Mouse (Mus musculus) hindbrain, embryonic 10.5 days (tissue): ENCODE data around the gene Spcs3. TPM values are rescaled to one million over a fixed set of nuclear protein-coding genes. Genes with fewer than 3 reads are reported as not detected.
A peak's percentile ranks its signal among the peaks of the same experiment; 100 is the strongest.

Experiments
- DNase-seq: peaks from one replicate; pipeline ENCODE4 v3.0.0-alpha.2; 2017; ENCODE audit warnings: low spot score
- H3K27ac ChIP-seq: fragments of 300-500 bp; sonication (generic); 2 replicates; pipeline ENCODE4 v1.5.1; 2016; ENCODE audit warnings: mild to moderate bottlenecking, moderate library complexity
- H3K27me3 ChIP-seq: fragments of 300-500 bp; sonication (generic); 2 replicates; pipeline ENCODE4 v1.6.1; 2016; ENCODE audit warnings: mild to moderate bottlenecking; ENCODE audit not compliant: poor library complexity, insufficient read depth, severe bottlenecking
- H3K36me3 ChIP-seq: fragments of 300-500 bp; sonication (generic); 2 replicates; pipeline ENCODE4 v1.6.1; 2016; ENCODE audit warnings: mild to moderate bottlenecking, moderate library complexity
- H3K4me1 ChIP-seq: fragments of 300-500 bp; sonication (generic); replicated peaks from 2 replicates; pipeline ENCODE4 v1.6.1; 2016; ENCODE audit warnings: mild to moderate bottlenecking
- H3K4me3 ChIP-seq: fragments of 300-500 bp; sonication (generic); 2 replicates; pipeline ENCODE4 v1.5.1; 2016; ENCODE audit warnings: mild to moderate bottlenecking, moderate library complexity
- H3K9me3 ChIP-seq: fragments of 300-500 bp; sonication (generic); 2 replicates; pipeline ENCODE4 v1.6.1; 2016; ENCODE audit warnings: mild to moderate bottlenecking, moderate library complexity
- WGBS: fragments of 180-500 bp; shearing (Covaris S2); methylation state at CpG from one replicate; pipeline ENCODE4 v1.1.7; 2016; 5-methylcytosine and 5-hydroxymethylcytosine counted together
- polyA plus RNA-seq: library from polyadenylated mRNA; unstranded; fragments of >200 nt; fragmentation: Nextera tagmentation; extraction: Ambion mirVana; gene quantifications from 2 replicates; pipeline ENCODE4 v1.2.1, GENCODE M21; 2016

Gene Spcs3
- polyA plus RNA-seq, result 61.9 and 85.7 TPM in 2 replicates

- peak within 1 kb of the TSS; percentile 95 for H3K27ac ChIP-seq
- peaks cover 12% of the 10 kb centered on the region for H3K4me1 ChIP-seq
- no peaks in the 10 kb centered on the region for H3K27me3 ChIP-seq
- peak; percentile 95 for DNase-seq
- WGBS, result under 1% methylated on average over 89 of the region's 89 CpGs
- peak within 1 kb of the TSS; percentile 93 for H3K4me3 ChIP-seq
- H3K9me3 ChIP-seq, result no peaks in the 10 kb centered on the region
- H3K36me3 ChIP-seq, result peaks cover 14% of the 10 kb centered on the region
Measured at GRCm38 (mm10) chr8:54529382-54530296, at the start of gene Spcs3, which contains the start of gene Asb5. Gene Spcs3 (minus strand): TSS chr8:54529998. Gene Asb5 (plus strand): TSS chr8:54529580.

- DNase-seq, result no peak
- H3K4me3 ChIP-seq, result no peak overlapping the region
- H3K36me3 ChIP-seq, result no peaks in the 10 kb centered on the region
- H3K27ac ChIP-seq, result no peak overlapping the region
- no peaks in the 10 kb centered on the region for H3K4me1 ChIP-seq
- 80% methylated on average over 15 of the region's 15 CpGs for WGBS
- H3K27me3 ChIP-seq, result no peaks in the 10 kb centered on the region
- no peaks in the 10 kb centered on the region for H3K9me3 ChIP-seq
Measured at GRCm38 (mm10) chr8:54570618-54571609, 41.1 kb upstream of the Spcs3 start.

GRCm38 (mm10) chr8:54567168-54567567 lies 37.4 kb upstream of the Spcs3 start:
- Histone ChIP-seq H3K4me3 (no peak overlapping the region), H3K27me3 (no peaks in the 10 kb centered on the region), H3K9me3 (no peaks in the 10 kb centered on the region), H3K27ac (no peak overlapping the region), H3K36me3 (no peaks in the 10 kb centered on the region), H3K4me1 (no peaks in the 10 kb centered on the region)
- DNase-seq, result no peak
- 90% methylated on average over 2 of the region's 2 CpGs for WGBS

GRCm38 (mm10) chr8:54565603-54566260 lies 35.9 kb upstream of the Spcs3 start:
- Histone ChIP-seq H3K4me1 (no peaks in the 10 kb centered on the region), H3K4me3 (no peak overlapping the region), H3K27me3 (no peaks in the 10 kb centered on the region), H3K27ac (no peak overlapping the region), H3K36me3 (no peaks in the 10 kb centered on the region), H3K9me3 (no peaks in the 10 kb centered on the region)
- 86% methylated on average over 7 of the region's 7 CpGs for WGBS
- no peak for DNase-seq

DNA sequence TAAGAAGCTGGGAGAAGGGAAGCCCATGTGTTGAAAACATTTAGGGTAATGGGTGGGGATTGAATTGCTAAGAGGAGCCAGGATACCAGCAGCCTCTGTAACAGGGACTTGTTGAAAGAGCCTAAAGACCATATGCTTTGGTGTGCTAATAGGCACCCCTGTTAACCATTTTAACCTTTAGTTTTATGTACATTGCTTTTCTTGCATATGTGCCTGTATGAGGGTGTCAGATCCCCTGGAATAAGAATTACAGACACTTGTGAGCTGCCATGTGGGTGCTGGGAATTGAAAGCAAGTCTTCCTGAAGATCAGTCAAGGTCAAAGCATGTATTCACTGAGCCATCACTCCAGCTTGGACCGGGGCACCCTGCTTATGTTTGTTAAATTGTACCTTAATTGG lies 35.4 kb upstream of the Spcs3 start:
- no peak for DNase-seq
- Histone ChIP-seq H3K9me3 (no peaks in the 10 kb centered on the region), H3K36me3 (no peaks in the 10 kb centered on the region), H3K4me3 (no peak overlapping the region), H3K4me1 (no peaks in the 10 kb centered on the region), H3K27ac (no peak overlapping the region), H3K27me3 (no peaks in the 10 kb centered on the region)
- 96% methylated on average over 1 of the region's 1 CpGs for WGBS

GRCm38 (mm10) chr8:54562137-54562536 lies 32.3 kb upstream of the Spcs3 start:
- no peak for DNase-seq
- Histone ChIP-seq H3K4me1 (no peaks in the 10 kb centered on the region), H3K9me3 (no peaks in the 10 kb centered on the region), H3K27me3 (no peaks in the 10 kb centered on the region), H3K4me3 (no peak overlapping the region), H3K36me3 (no peaks in the 10 kb centered on the region), H3K27ac (no peak overlapping the region)
- 83% methylated on average over 4 of the region's 4 CpGs for WGBS

GRCm38 (mm10) chr8:54554921-54555320 lies 25.1 kb upstream of the Spcs3 start:
- 84% methylated on average over 2 of the region's 2 CpGs for WGBS
- Histone ChIP-seq H3K27me3 (no peaks in the 10 kb centered on the region), H3K4me1 (no peaks in the 10 kb centered on the region), H3K27ac (no peak overlapping the region), H3K4me3 (no peak overlapping the region), H3K9me3 (no peaks in the 10 kb centered on the region), H3K36me3 (no peaks in the 10 kb centered on the region)
- DNase-seq, result no peak

- Histone ChIP-seq H3K27me3 (no peaks in the 10 kb centered on the region), H3K4me3 (no peak overlapping the region), H3K4me1 (no peaks in the 10 kb centered on the region), H3K9me3 (no peaks in the 10 kb centered on the region), H3K27ac (no peak overlapping the region), H3K36me3 (no peaks in the 10 kb centered on the region)
- DNase-seq, result no peak
- WGBS, result 95% methylated on average over 12 of the region's 12 CpGs
Measured at GRCm38 (mm10) chr8:54550026-54550574, 20.3 kb upstream of the Spcs3 start.

GRCm38 (mm10) chr8:54548383-54548782 lies 18.6 kb upstream of the Spcs3 start:
- no peak overlapping the region for H3K27ac ChIP-seq
- H3K9me3 ChIP-seq, result no peaks in the 10 kb centered on the region
- DNase-seq, result no peak
- WGBS, result 63% methylated on average over 6 of the region's 6 CpGs
- H3K4me1 ChIP-seq, result no peaks in the 10 kb centered on the region
- no peak overlapping the region for H3K4me3 ChIP-seq
- H3K36me3 ChIP-seq, result no peaks in the 10 kb centered on the region
- H3K27me3 ChIP-seq, result no peaks in the 10 kb centered on the region

- no peak for DNase-seq
- 76% methylated on average over 1 of the region's 1 CpGs for WGBS
- Histone ChIP-seq H3K27ac (no peak overlapping the region), H3K9me3 (no peaks in the 10 kb centered on the region), H3K27me3 (no peaks in the 10 kb centered on the region), H3K4me3 (no peak overlapping the region), H3K36me3 (no peaks in the 10 kb centered on the region), H3K4me1 (no peaks in the 10 kb centered on the region)
Measured at GRCm38 (mm10) chr8:54541331-54541730, 11.5 kb upstream of the Spcs3 start.

GRCm38 (mm10) chr8:54537285-54537684 lies 7.5 kb upstream of the Spcs3 start:
- WGBS, result 90% methylated on average over 3 of the region's 3 CpGs
- Histone ChIP-seq H3K9me3 (no peaks in the 10 kb centered on the region), H3K27ac (no peak overlapping the region), H3K27me3 (no peaks in the 10 kb centered on the region), H3K4me1 (no peaks in the 10 kb centered on the region), H3K36me3 (no peaks in the 10 kb centered on the region), H3K4me3 (no peak overlapping the region)
- no peak for DNase-seq

DNA sequence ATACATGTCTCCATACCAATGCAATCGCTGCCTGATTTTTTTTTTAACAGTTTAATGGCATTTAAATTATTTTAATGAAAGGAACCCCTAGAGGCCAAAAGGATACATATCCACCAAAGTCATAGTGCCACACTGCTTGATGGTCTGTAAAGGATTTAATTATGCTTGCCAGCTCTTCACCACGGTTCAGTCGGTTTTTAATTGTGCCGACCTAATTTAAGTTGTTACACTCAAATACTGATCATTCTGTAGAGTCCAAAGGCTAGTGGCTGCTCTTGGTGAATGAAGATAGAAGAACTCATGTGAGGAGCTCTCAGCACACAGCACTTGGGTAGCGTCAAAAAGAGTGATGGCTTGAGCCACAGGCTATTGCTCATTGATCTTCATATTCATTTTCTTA lies 5.4 kb upstream of the Spcs3 start:
- H3K27me3 ChIP-seq, result no peaks in the 10 kb centered on the region
- DNase-seq, result no peak
- 91% methylated on average over 5 of the region's 5 CpGs for WGBS
- no peak overlapping the region for H3K27ac ChIP-seq
- no peak overlapping the region for H3K4me3 ChIP-seq
- no peaks in the 10 kb centered on the region for H3K9me3 ChIP-seq
- H3K36me3 ChIP-seq, result no peaks in the 10 kb centered on the region
- H3K4me1 ChIP-seq, result no peaks in the 10 kb centered on the region
